Mouse (Mus musculus) lung, postnatal 0 days (tissue): ENCODE results near the gene Ddx19a. TPM values are rescaled to one million over a fixed set of nuclear protein-coding genes. Genes with fewer than 3 reads are reported as not detected.
A peak's percentile ranks its signal among the peaks of the same experiment; 100 is the strongest.

Experiments
- ATAC-seq: fragments of 200-750 bp; cut with Nextera tagmentation; 2 replicates; pipeline ENCODE4 v1.8.0; 2017; ENCODE audit warnings: moderate library complexity
- DNase-seq: peaks from one replicate; pipeline ENCODE4 v3.0.0-alpha.2; 2016; ENCODE audit warnings: low spot score
- H3K27ac ChIP-seq: fragments of 300-500 bp; sonication (generic); 2 replicates; pipeline ENCODE4 v1.5.1; 2014; ENCODE audit warnings: antibody characterized with exemption, mild to moderate bottlenecking, low read length, mixed read lengths
- H3K27me3 ChIP-seq: fragments of 300-500 bp; sonication (generic); replicated peaks from 2 replicates; pipeline ENCODE4 v1.6.1; 2014; ENCODE audit warnings: low read length, mixed read lengths; ENCODE audit not compliant: insufficient read depth
- H3K36me3 ChIP-seq: fragments of 300-500 bp; sonication (generic); 2 replicates; pipeline ENCODE4 v1.6.1; 2014; ENCODE audit warnings: low read length, mixed read lengths; ENCODE audit not compliant: insufficient read depth
- H3K4me1 ChIP-seq: fragments of 300-500 bp; sonication (generic); 2 replicates; pipeline ENCODE4 v1.6.1; 2014; ENCODE audit warnings: antibody characterized with exemption, low read depth, low read length, mixed read lengths; ENCODE audit not compliant: insufficient read depth
- H3K4me2 ChIP-seq: fragments of 300-500 bp; sonication (generic); replicated peaks from 2 replicates; pipeline ENCODE4 v1.6.1; 2014; ENCODE audit warnings: low read depth, mild to moderate bottlenecking, low read length, moderate library complexity, mixed read lengths
- H3K4me3 ChIP-seq: fragments of 300-500 bp; sonication (generic); 2 replicates; pipeline ENCODE4 v1.5.1; 2014; ENCODE audit warnings: low read depth, low read length
- H3K9ac ChIP-seq: fragments of 300-500 bp; sonication (generic); replicated peaks from 2 replicates; pipeline ENCODE4 v1.6.1; 2014; ENCODE audit warnings: low read depth, mild to moderate bottlenecking
- H3K9me3 ChIP-seq: fragments of 300-500 bp; sonication (generic); 2 replicates; pipeline ENCODE4 v1.6.1; 2016; ENCODE audit warnings: low read length, mixed read lengths
- CTCF ChIP-seq: IDR thresholded peaks from 2 replicates; pipeline ENCODE4 v1.5.1; 2016; ENCODE audit warnings: antibody characterized with exemption, mild to moderate bottlenecking
- EP300 ChIP-seq: IDR thresholded peaks from 2 replicates; pipeline ENCODE4 v1.6.1; 2016; ENCODE audit warnings: antibody characterized with exemption, mild to moderate bottlenecking, control low read depth
- whole genome bisulfite sequencing: fragments of 180-500 bp; shearing (Covaris S2); extraction: QIAGEN DNeasy Blood & Tissue Kit; methylation state at CpG from one replicate; pipeline ENCODE4 v1.1.7; 2014; 5-methylcytosine and 5-hydroxymethylcytosine counted together
- polyA plus RNA-seq: library from polyadenylated mRNA; unstranded; fragments of >200 nt; fragmentation: Nextera tagmentation; extraction: Ambion mirVana; gene quantifications from 2 replicates; pipeline ENCODE4 v1.2.1, GENCODE M21; 2015

Ddx19a gene
- polyA plus RNA-seq, 1 experiment from 2014 or later, result 8.4 TPM

DNA sequence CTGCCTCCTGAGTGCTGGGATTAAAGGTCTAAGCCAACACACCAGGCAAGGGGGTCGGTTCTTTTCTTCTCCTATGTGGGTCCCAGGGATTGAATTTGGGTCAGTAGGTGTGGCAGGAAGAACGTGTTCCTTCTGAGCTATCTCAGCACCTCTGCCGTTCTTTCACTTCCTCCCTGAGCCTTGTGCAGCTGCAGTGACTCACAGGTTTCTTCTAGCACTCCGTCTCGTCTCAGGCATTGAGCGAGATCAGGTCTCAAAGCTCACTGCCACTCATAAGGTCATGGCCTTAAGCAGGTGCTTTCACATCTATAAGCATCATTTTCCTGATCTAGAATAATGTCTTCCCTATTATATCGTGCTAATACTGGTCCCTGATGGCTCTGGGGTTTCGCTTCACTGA is 42.8 kb downstream of the Ddx19a start:
- Histone ChIP-seq H3K27ac (no peak overlapping the region), H3K4me3 (no peak overlapping the region), H3K27me3 (no peaks in the 10 kb centered on the region), H3K4me2 (no peak overlapping the region), H3K4me1 (no peaks in the 10 kb centered on the region), H3K9me3 (no peaks in the 10 kb centered on the region), H3K9ac (no peak overlapping the region), H3K36me3 (no peaks in the 10 kb centered on the region; the same call in 1 of the 2 replicates)
- DNase-seq (no peak), ATAC-seq (no peak)
- WGBS, result 69% methylated on average over 8 of the region's 8 CpGs
- TF ChIP-seq EP300 (no peak), CTCF (no peak)

GRCm38 (mm10) chr8:110950065-110950484 is 47.5 kb downstream of the Ddx19a start:
- Histone ChIP-seq H3K27ac (peak overlapping the region; percentile 26; the same call in 1 of the 2 replicates), H3K9me3 (no peaks in the 10 kb centered on the region), H3K36me3 (no peaks in the 10 kb centered on the region), H3K4me1 (no peaks in the 10 kb centered on the region), H3K9ac (no peak overlapping the region), H3K4me3 (no peak overlapping the region), H3K27me3 (no peaks in the 10 kb centered on the region), H3K4me2 (no peak overlapping the region)
- 76% methylated on average over 17 of the region's 17 CpGs for WGBS
- DNase-seq, result no peak
- peak; percentile 25; the same call in 1 of the 2 replicates for ATAC-seq
- TF ChIP-seq EP300 (no peak), CTCF (no peak)

DNA sequence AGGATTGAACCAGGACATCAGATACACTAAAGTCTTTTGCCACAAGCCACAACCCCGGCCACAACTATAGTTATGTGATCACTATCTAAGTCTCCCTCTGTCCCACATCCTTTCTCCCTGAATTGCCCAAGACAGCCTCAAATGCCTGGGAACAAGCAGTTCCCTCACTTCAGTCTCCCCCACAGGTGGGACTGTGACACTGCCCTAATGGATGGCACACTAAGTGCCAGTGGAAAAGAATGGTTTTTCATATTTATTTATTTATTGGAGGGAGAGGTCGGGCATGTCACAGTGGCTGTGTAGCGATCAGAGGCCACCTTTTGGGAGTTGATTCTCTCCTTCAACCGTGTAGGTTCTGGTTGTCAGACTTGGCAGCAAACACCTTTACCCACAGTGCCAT is 51.9 kb downstream of the Ddx19a start:
- Histone ChIP-seq H3K27me3 (no peaks in the 10 kb centered on the region), H3K9me3 (no peaks in the 10 kb centered on the region), H3K27ac (no peak overlapping the region), H3K4me1 (peaks cover 4% of the 10 kb centered on the region; the same call in 1 of the 2 replicates), H3K36me3 (no peaks in the 10 kb centered on the region), H3K4me2 (no peak overlapping the region), H3K4me3 (no peak overlapping the region), H3K9ac (no peak overlapping the region)
- ATAC-seq, result no peak
- DNase-seq, result no peak
- TF ChIP-seq EP300 (no peak), CTCF (no peak)
- WGBS, result 64% methylated on average over 4 of the region's 4 CpGs

DNA sequence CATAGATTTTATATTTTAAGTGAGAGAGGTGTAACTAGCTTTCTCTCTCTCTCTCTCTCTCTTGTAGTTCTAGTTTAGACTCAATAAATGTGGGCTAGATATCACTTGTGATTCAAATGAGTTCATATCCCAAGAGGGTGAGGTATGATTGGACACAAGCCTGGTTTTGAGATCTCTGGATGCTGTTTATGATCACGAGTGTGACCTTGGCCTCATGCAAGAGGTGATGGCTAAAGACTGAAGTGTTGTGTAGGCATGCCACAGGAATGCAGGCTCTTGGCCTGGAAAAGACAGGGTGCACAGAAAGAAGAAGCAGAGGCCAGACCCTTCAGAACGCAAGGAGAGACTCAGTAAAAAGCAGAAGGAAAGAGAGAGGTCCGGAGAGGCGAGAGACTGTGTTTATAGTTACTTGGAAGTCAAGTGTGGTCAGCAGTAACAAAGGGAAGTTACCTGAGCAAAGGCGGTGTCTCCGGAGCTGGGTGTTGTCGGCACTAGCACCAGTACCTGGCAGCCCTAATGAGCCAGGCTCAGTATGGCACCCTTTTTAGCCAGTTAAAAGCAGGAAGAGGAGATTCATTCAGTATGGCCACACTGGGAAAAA is 53.2 kb downstream of the Ddx19a start:
- H3K27me3 ChIP-seq, result no peaks in the 10 kb centered on the region
- H3K4me3 ChIP-seq, result no peak overlapping the region
- DNase-seq (no peak), ATAC-seq (no peak)
- no peak for TF ChIP-seq CTCF
- no peak for TF ChIP-seq EP300
- H3K36me3 ChIP-seq, result no peaks in the 10 kb centered on the region
- H3K9ac ChIP-seq, result no peak overlapping the region
- WGBS, result 71% methylated on average over 7 of the region's 7 CpGs
- no peak overlapping the region for H3K27ac ChIP-seq
- H3K4me2 ChIP-seq, result no peak overlapping the region
- H3K4me1 ChIP-seq, result peaks cover 4% of the 10 kb centered on the region; the same call in 1 of the 2 replicates
- no peaks in the 10 kb centered on the region for H3K9me3 ChIP-seq

DNA sequence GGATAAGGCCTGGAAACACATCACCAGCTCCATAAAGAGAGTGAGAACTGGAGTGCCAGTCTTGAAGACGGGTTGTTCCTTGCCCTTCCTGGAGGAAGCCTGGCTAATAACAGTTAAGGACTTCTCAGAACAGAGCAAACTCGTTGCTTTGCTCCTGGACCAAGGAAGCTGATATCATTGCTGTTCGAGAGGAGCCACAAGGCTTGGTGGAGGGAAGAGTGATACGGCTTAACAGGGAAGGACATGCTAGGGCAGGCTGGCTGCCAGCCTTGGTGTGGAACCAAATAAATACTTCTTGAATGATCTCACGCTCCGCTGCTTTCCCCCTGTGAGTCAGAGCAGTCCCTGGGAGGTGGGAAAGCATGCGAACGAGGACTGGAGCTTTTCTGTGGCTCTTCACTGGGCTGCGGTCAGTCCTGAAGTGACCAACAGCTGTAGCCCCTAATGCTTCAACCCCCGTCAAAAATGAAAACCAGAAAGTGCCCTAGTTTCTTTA is 56.1 kb downstream of the Ddx19a start:
- Histone ChIP-seq H3K27me3 (no peaks in the 10 kb centered on the region), H3K9me3 (no peaks in the 10 kb centered on the region), H3K4me3 (no peak overlapping the region), H3K4me2 (no peak overlapping the region; the same call in 1 of the 2 replicates), H3K27ac (peak overlapping the region; percentile 77), H3K4me1 (peaks cover 8% of the 10 kb centered on the region; the same call in 1 of the 2 replicates), H3K36me3 (no peaks in the 10 kb centered on the region), H3K9ac (no peak overlapping the region)
- DNase-seq, result peak; percentile 89
- peak; percentile 89 for ATAC-seq
- TF ChIP-seq CTCF (no peak), EP300 (peak; percentile 75)
- 26% methylated on average over 10 of the region's 10 CpGs for WGBS

DNA sequence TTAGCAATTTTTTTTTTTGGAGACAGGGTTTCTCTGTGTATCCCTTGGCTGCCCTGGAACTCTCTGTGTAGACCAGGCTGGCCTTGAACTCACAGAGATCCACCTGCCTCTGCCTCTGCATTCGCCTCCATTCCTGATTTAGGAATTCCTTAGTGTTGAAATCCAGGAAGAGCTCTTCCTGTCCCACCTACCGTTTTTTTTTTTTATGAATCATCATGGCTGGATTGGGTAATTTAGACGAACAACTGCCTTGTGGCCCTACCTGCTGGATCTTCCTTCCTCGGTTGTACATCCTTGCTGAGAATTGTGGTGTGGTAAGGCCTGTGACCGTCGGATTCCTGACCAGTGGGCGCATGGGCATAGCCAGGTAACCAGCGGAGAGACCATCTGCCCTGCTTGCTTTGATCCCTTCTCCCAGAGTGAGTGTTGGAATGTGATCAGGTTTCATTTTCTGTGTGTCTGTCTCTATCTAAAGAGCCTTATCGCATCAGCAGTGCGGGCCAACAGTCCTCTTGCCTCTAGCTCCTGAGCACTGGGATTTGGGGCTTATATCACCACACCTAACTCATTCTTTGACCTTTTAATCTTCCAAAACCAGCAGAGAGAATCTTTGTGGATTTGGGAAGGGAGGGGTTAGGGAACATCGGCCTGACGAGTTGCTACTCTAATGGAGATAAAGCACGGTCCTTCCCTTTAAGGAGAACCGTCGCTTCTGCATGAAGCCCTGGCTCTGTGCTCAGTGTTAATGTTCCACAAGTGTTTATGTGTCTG is 56.7 kb downstream of the Ddx19a start:
- ATAC-seq, result no peak
- TF ChIP-seq CTCF (no peak), EP300 (no peak)
- Histone ChIP-seq H3K27ac (peak overlapping the region; percentile 77), H3K9me3 (no peaks in the 10 kb centered on the region), H3K9ac (no peak overlapping the region), H3K27me3 (no peaks in the 10 kb centered on the region), H3K4me1 (peaks cover 8% of the 10 kb centered on the region; the same call in 1 of the 2 replicates), H3K36me3 (no peaks in the 10 kb centered on the region), H3K4me2 (no peak overlapping the region), H3K4me3 (no peak overlapping the region)
- no peak for DNase-seq
- 72% methylated on average over 15 of the region's 15 CpGs for WGBS
